Mouse (Mus musculus) liver, embryonic 14.5 days (tissue): ENCODE measurements around the gene Adck1.

ENCODE experiments used
- CTCF ChIP-seq: IDR thresholded peaks from 2 replicates; pipeline ENCODE4 v1.5.1; 2016; ENCODE audit warnings: antibody characterized with exemption, low read depth, control low read depth
- EP300 ChIP-seq: IDR thresholded peaks from 2 replicates; pipeline ENCODE4 v1.6.1; 2016; ENCODE audit warnings: antibody characterized with exemption, low read depth

DNA sequence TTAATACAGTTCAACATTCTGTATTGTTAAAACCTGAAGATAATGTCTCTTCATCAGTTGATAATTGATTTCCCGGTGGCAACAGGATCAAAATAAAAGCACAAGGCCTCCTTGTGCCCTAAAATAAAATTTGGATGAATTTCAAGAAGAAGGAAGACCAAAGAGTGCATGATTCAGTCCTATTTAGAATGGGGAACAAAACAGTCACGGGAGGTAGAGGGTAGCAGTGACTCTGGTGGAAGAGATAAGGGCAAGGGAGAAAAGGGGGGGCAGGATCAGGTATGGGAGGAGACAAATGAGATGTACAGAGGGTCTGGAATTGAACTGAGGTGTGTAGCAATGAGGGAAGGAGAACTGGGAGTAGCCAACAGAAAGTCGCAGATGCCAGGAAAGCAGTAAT is 45.8 kb upstream of the Adck1 start:
- TF ChIP-seq CTCF = no peak
- no peak for TF ChIP-seq EP300
